Mouse (Mus musculus): Measurements from ENCODE around the gene Tmem117. TPM values are rescaled to one million over a fixed set of nuclear protein-coding genes. Genes with fewer than 3 reads are reported as not detected.

The Tmem117 gene
- polyA plus RNA-seq, 1 experiment from 2014 or later, result 1.1 TPM

- no peak for DNase-seq (ENCODE audit: low spot score)
- WGBS, result 77% methylated on average over 5 of the region's 5 CpGs
- no peaks in the 10 kb centered on the region for H3K4me1 ChIP-seq
- H3K9me3 ChIP-seq (replicated peaks), result no peaks in the 10 kb centered on the region
- no peaks in the 10 kb centered on the region for H3K36me3 ChIP-seq
- H3K27ac ChIP-seq (replicated peaks), result no peak overlapping the region
- no peaks in the 10 kb centered on the region for H3K27me3 ChIP-seq (ENCODE audit: low read depth, poor library complexity, severe bottlenecking)
- no peak overlapping the region for H3K4me3 ChIP-seq
Observed at GRCm38 (mm10) chr15:94943891-94944290, 314.9 kb downstream of the Tmem117 start.

- no peaks in the 10 kb centered on the region for H3K36me3 ChIP-seq
- no peaks in the 10 kb centered on the region for H3K4me1 ChIP-seq
- H3K27me3 ChIP-seq (ENCODE audit: low read depth, poor library complexity, severe bottlenecking), result no peaks in the 10 kb centered on the region
- H3K4me3 ChIP-seq, result no peak overlapping the region
- H3K9me3 ChIP-seq (replicated peaks), result no peaks in the 10 kb centered on the region
- no peak for DNase-seq (ENCODE audit: low spot score)
- WGBS, result 88% methylated on average over 7 of the region's 7 CpGs
- no peak overlapping the region for H3K27ac ChIP-seq (replicated peaks)
Observed at GRCm38 (mm10) chr15:94951382-94952048, 322.5 kb downstream of the Tmem117 start.

- Histone ChIP-seq H3K27ac (replicated peaks) (no peak overlapping the region), H3K27me3 (ENCODE audit: low read depth, poor library complexity, severe bottlenecking) (no peaks in the 10 kb centered on the region), H3K4me1 (no peaks in the 10 kb centered on the region), H3K36me3 (no peaks in the 10 kb centered on the region), H3K9me3 (replicated peaks) (no peaks in the 10 kb centered on the region), H3K4me3 (no peak overlapping the region)
- no peak for DNase-seq (ENCODE audit: low spot score)
- 91% methylated on average over 3 of the region's 3 CpGs for WGBS
Observed at GRCm38 (mm10) chr15:94956697-94957096, 327.7 kb downstream of the Tmem117 start.

- Histone ChIP-seq H3K27ac (replicated peaks) (no peak overlapping the region), H3K4me3 (no peak overlapping the region), H3K4me1 (no peaks in the 10 kb centered on the region), H3K9me3 (replicated peaks) (no peaks in the 10 kb centered on the region), H3K36me3 (no peaks in the 10 kb centered on the region), H3K27me3 (ENCODE audit: low read depth, poor library complexity, severe bottlenecking) (no peaks in the 10 kb centered on the region)
- 88% methylated on average over 4 of the region's 4 CpGs for WGBS
- no peak for DNase-seq (ENCODE audit: low spot score)
Observed at GRCm38 (mm10) chr15:94957202-94957601, 328.2 kb downstream of the Tmem117 start.

GRCm38 (mm10) chr15:94967004-94967403 lies 338.0 kb downstream of the Tmem117 start:
- no peaks in the 10 kb centered on the region for H3K36me3 ChIP-seq
- no peak overlapping the region for H3K27ac ChIP-seq (replicated peaks)
- H3K9me3 ChIP-seq (replicated peaks), result no peaks in the 10 kb centered on the region
- 93% methylated on average over 6 of the region's 6 CpGs for WGBS
- no peak overlapping the region for H3K4me3 ChIP-seq
- H3K27me3 ChIP-seq (ENCODE audit: low read depth, poor library complexity, severe bottlenecking), result no peaks in the 10 kb centered on the region
- no peaks in the 10 kb centered on the region for H3K4me1 ChIP-seq
- no peak for DNase-seq (ENCODE audit: low spot score)

- H3K27me3 ChIP-seq (ENCODE audit: low read depth, poor library complexity, severe bottlenecking), result no peaks in the 10 kb centered on the region
- no peaks in the 10 kb centered on the region for H3K36me3 ChIP-seq
- H3K4me3 ChIP-seq, result no peak overlapping the region
- no peaks in the 10 kb centered on the region for H3K4me1 ChIP-seq
- no peaks in the 10 kb centered on the region for H3K9me3 ChIP-seq (replicated peaks)
- WGBS, result 89% methylated on average over 13 of the region's 13 CpGs
- no peak overlapping the region for H3K27ac ChIP-seq (replicated peaks)
- no peak for DNase-seq (ENCODE audit: low spot score)
Observed at GRCm38 (mm10) chr15:94968403-94969180, 339.6 kb downstream of the Tmem117 start.

- no peak overlapping the region for H3K27ac ChIP-seq (replicated peaks)
- WGBS, result 88% methylated on average over 4 of the region's 4 CpGs
- no peaks in the 10 kb centered on the region for H3K36me3 ChIP-seq
- DNase-seq (ENCODE audit: low spot score), result no peak
- H3K9me3 ChIP-seq (replicated peaks), result no peaks in the 10 kb centered on the region
- H3K27me3 ChIP-seq (ENCODE audit: low read depth, poor library complexity, severe bottlenecking), result no peaks in the 10 kb centered on the region
- no peaks in the 10 kb centered on the region for H3K4me1 ChIP-seq
- H3K4me3 ChIP-seq, result no peak overlapping the region
Observed at GRCm38 (mm10) chr15:94981798-94982197, 352.8 kb downstream of the Tmem117 start.

GRCm38 (mm10) chr15:94995352-94995751 lies 366.3 kb downstream of the Tmem117 start:
- Histone ChIP-seq H3K36me3 (no peaks in the 10 kb centered on the region), H3K9me3 (replicated peaks) (no peaks in the 10 kb centered on the region), H3K27ac (replicated peaks) (no peak overlapping the region), H3K4me3 (no peak overlapping the region), H3K27me3 (ENCODE audit: low read depth, poor library complexity, severe bottlenecking) (no peaks in the 10 kb centered on the region), H3K4me1 (no peaks in the 10 kb centered on the region)
- DNase-seq (ENCODE audit: low spot score), result no peak
- 91% methylated on average over 9 of the region's 9 CpGs for WGBS

GRCm38 (mm10) chr15:95005121-95005824 lies 376.2 kb downstream of the Tmem117 start:
- H3K9me3 ChIP-seq (replicated peaks), result no peaks in the 10 kb centered on the region
- no peaks in the 10 kb centered on the region for H3K4me1 ChIP-seq
- no peaks in the 10 kb centered on the region for H3K36me3 ChIP-seq
- H3K27me3 ChIP-seq (ENCODE audit: low read depth, poor library complexity, severe bottlenecking), result no peaks in the 10 kb centered on the region
- no peak for DNase-seq (ENCODE audit: low spot score)
- 91% methylated on average over 8 of the region's 8 CpGs for WGBS
- no peak overlapping the region for H3K27ac ChIP-seq (replicated peaks)
- H3K4me3 ChIP-seq, result no peak overlapping the region

- DNase-seq (ENCODE audit: low spot score), result no peak
- Histone ChIP-seq H3K4me3 (no peak overlapping the region), H3K9me3 (replicated peaks) (no peaks in the 10 kb centered on the region), H3K36me3 (no peaks in the 10 kb centered on the region), H3K27me3 (ENCODE audit: low read depth, poor library complexity, severe bottlenecking) (no peaks in the 10 kb centered on the region), H3K27ac (replicated peaks) (no peak overlapping the region), H3K4me1 (no peaks in the 10 kb centered on the region)
- 90% methylated on average over 7 of the region's 7 CpGs for WGBS
Observed at GRCm38 (mm10) chr15:95022251-95022650, 393.2 kb downstream of the Tmem117 start.

GRCm38 (mm10) chr15:95024401-95024800 lies 395.4 kb downstream of the Tmem117 start:
- no peaks in the 10 kb centered on the region for H3K4me1 ChIP-seq
- H3K36me3 ChIP-seq, result no peaks in the 10 kb centered on the region
- DNase-seq (ENCODE audit: low spot score), result no peak
- 89% methylated on average over 6 of the region's 6 CpGs for WGBS
- H3K27ac ChIP-seq (replicated peaks), result no peak overlapping the region
- no peaks in the 10 kb centered on the region for H3K9me3 ChIP-seq (replicated peaks)
- no peaks in the 10 kb centered on the region for H3K27me3 ChIP-seq (ENCODE audit: low read depth, poor library complexity, severe bottlenecking)
- no peak overlapping the region for H3K4me3 ChIP-seq

GRCm38 (mm10) chr15:95028862-95029486 lies 399.9 kb downstream of the Tmem117 start:
- Histone ChIP-seq H3K4me1 (no peaks in the 10 kb centered on the region), H3K27me3 (ENCODE audit: low read depth, poor library complexity, severe bottlenecking) (no peaks in the 10 kb centered on the region), H3K36me3 (no peaks in the 10 kb centered on the region), H3K27ac (replicated peaks) (no peak overlapping the region), H3K4me3 (no peak overlapping the region), H3K9me3 (replicated peaks) (no peaks in the 10 kb centered on the region)
- no peak for DNase-seq (ENCODE audit: low spot score)
- WGBS, result 92% methylated on average over 13 of the region's 13 CpGs
